Mouse (Mus musculus) MEL (cell line): ENCODE data around the gene Aak1. TPM values are rescaled to one million over a fixed set of nuclear protein-coding genes. Genes with fewer than 3 reads are reported as not detected.

ENCODE experiments used
- DNase-seq: peaks from one replicate; pipeline ENCODE4 v3.0.0; 2011; ENCODE audit warnings: low read depth, low spot score
- H3K27ac ChIP-seq: 2 replicates; pipeline ENCODE4 v1.5.1; 2012; ENCODE audit warnings: low read depth, mild to moderate bottlenecking, control low read depth, low read length, moderate library complexity; ENCODE audit not compliant: control insufficient read depth
- H3K27me3 ChIP-seq, 2 experiments: fragments of 150-350 bp in 1 of 2; sonication (generic) in 1 of 2; 2 replicates each; pipeline ENCODE4 v1.6.1; 2012; ENCODE audit warnings: low read length in 2 of 2, mild to moderate bottlenecking in 2 of 2, improper control_type of control experiment in 1 of 2, moderate library complexity in 1 of 2; ENCODE audit not compliant: insufficient read depth in 2 of 2, control insufficient read depth in 1 of 2
- H3K36me3 ChIP-seq, 2 experiments: 2 replicates each; pipeline ENCODE4 v1.6.1; 2012 to 2014; ENCODE audit warnings: low read length in 2 of 2, improper control_type of control experiment in 1 of 2, inconsistent platforms in 1 of 2, mild to moderate bottlenecking in 1 of 2; ENCODE audit not compliant: insufficient read depth in 2 of 2, control insufficient read depth in 1 of 2
- H3K4me1 ChIP-seq, 2 experiments: fragments of 150-350 bp in 1 of 2; sonication (generic) in 1 of 2; 2 replicates each; pipeline ENCODE4 v1.6.1; 2012; ENCODE audit warnings: low read length in 2 of 2, improper control_type of control experiment in 1 of 2, mild to moderate bottlenecking in 1 of 2; ENCODE audit not compliant: insufficient read depth in 2 of 2, control insufficient read depth in 1 of 2
- H3K4me3 ChIP-seq, 2 experiments: fragments of 150-350 bp in 1 of 2; sonication (generic) in 1 of 2; 2 replicates each; pipeline ENCODE4 v1.5.1; 2012; ENCODE audit warnings: low read depth in 2 of 2, low read length in 2 of 2, mild to moderate bottlenecking in 2 of 2, moderate library complexity in 2 of 2, control low read depth in 1 of 2, improper control_type of control experiment in 1 of 2; ENCODE audit not compliant: control insufficient read depth in 1 of 2, insufficient read depth in 1 of 2
- H3K79me2 ChIP-seq: 2 replicates; pipeline ENCODE4 v1.6.1; 2012; ENCODE audit warnings: mild to moderate bottlenecking, low read length, moderate library complexity; ENCODE audit not compliant: control insufficient read depth, poor library complexity, insufficient read depth
- H3K9ac ChIP-seq: 2 replicates; pipeline ENCODE4 v1.6.1; 2012; ENCODE audit warnings: low read depth, mild to moderate bottlenecking, control low read depth, low read length, moderate library complexity; ENCODE audit not compliant: control insufficient read depth, poor library complexity, severe bottlenecking
- H3K9me3 ChIP-seq: fragments of 150-350 bp; sonication (generic); replicated peaks from 2 replicates; pipeline ENCODE4 v1.6.1; 2012; ENCODE audit warnings: mild to moderate bottlenecking, low read length, improper control_type of control experiment, moderate library complexity; ENCODE audit not compliant: insufficient read depth
- CTCF ChIP-seq, 3 experiments: IDR thresholded peaks in 2 of 3; conservative IDR thresholded peaks in 1 of 3; 2 replicates each; pipeline ENCODE4 v1.5.1; 2011 to 2012; ENCODE audit warnings: low read length in 3 of 3, low read depth in 2 of 3, mild to moderate bottlenecking in 2 of 3, improper control_type of control experiment in 1 of 3, inconsistent platforms in 1 of 3, mixed read lengths in 1 of 3, moderate library complexity in 1 of 3; ENCODE audit not compliant: control insufficient read depth in 1 of 3, insufficient read depth in 1 of 3, poor library complexity in 1 of 3, severe bottlenecking in 1 of 3
- E2F4 ChIP-seq: IDR thresholded peaks from 2 replicates; pipeline ENCODE4 v1.6.1; 2011; ENCODE audit warnings: low read depth, low read length, improper control_type of control experiment, borderline replicate concordance
- EP300 ChIP-seq, 2 experiments: IDR thresholded peaks; 2 replicates each; pipeline ENCODE4 v1.6.1; 2011; ENCODE audit warnings: improper control_type of control experiment in 2 of 2, low read length in 2 of 2, low read depth in 1 of 2, mild to moderate bottlenecking in 1 of 2
- GATA1 ChIP-seq: IDR thresholded peaks from 2 replicates; pipeline ENCODE4 v1.6.1; 2011; ENCODE audit warnings: low read depth, low read length, improper control_type of control experiment
- JUND ChIP-seq: IDR thresholded peaks from 2 replicates; pipeline ENCODE4 v1.6.1; 2011; ENCODE audit warnings: low read depth, mild to moderate bottlenecking, improper control_type of control experiment, low read length
- MXI1 ChIP-seq: IDR thresholded peaks from 2 replicates; pipeline ENCODE4 v1.6.1; 2011; ENCODE audit warnings: mild to moderate bottlenecking, low read depth, low read length, improper control_type of control experiment
- MYB ChIP-seq: IDR thresholded peaks from 2 replicates; pipeline ENCODE4 v1.6.1; 2011; ENCODE audit warnings: mild to moderate bottlenecking, low read depth, low read length, improper control_type of control experiment
- MYC ChIP-seq: IDR thresholded peaks from 2 replicates; pipeline ENCODE4 v1.6.1; 2011; ENCODE audit warnings: low read depth, mild to moderate bottlenecking, low read length, improper control_type of control experiment, moderate library complexity
- POLR2A ChIP-seq, 2 experiments: IDR thresholded peaks; 2 replicates each; pipeline ENCODE4 v1.6.1; 2011 to 2012; ENCODE audit warnings: low read length in 2 of 2, mild to moderate bottlenecking in 2 of 2, control low read depth in 1 of 2, improper control_type of control experiment in 1 of 2, low read depth in 1 of 2, moderate library complexity in 1 of 2; ENCODE audit not compliant: control insufficient read depth in 1 of 2, insufficient read depth in 1 of 2, poor library complexity in 1 of 2
- POLR2AphosphoS2 ChIP-seq: IDR thresholded peaks from 2 replicates; pipeline ENCODE4 v1.6.1; 2011; ENCODE audit warnings: low read length, improper control_type of control experiment
- RCOR1 ChIP-seq: IDR thresholded peaks from 2 replicates; pipeline ENCODE4 v1.6.1; 2012; ENCODE audit warnings: low read depth, mild to moderate bottlenecking, inconsistent platforms, low read length, improper control_type of control experiment
- TAL1 ChIP-seq: IDR thresholded peaks from 2 replicates; pipeline ENCODE4 v1.6.1; 2012; ENCODE audit warnings: mild to moderate bottlenecking, inconsistent platforms, low read length, moderate library complexity, mixed read lengths
- TBP ChIP-seq: IDR thresholded peaks from 2 replicates; pipeline ENCODE4 v1.8.0; 2011; ENCODE audit warnings: low read depth, low read length, improper control_type of control experiment
- USF2 ChIP-seq, 2 experiments: IDR thresholded peaks; 2 replicates each; pipeline ENCODE4 v1.6.1; 2011 to 2012; ENCODE audit warnings: improper control_type of control experiment in 2 of 2, low read length in 2 of 2, borderline replicate concordance in 1 of 2, inconsistent platforms in 1 of 2, low read depth in 1 of 2, mild to moderate bottlenecking in 1 of 2; ENCODE audit not compliant: insufficient read depth in 1 of 2
- polyA plus RNA-seq, 2 experiments: library from polyadenylated mRNA; stranded (reverse) in 1 of 2; unstranded in 1 of 2; fragments of >175 nt in 1 of 2; fragments of >200 nt in 1 of 2; gene quantifications; 2 replicates each; pipeline versions ENCODE4 v1.2.1 to v1.2.4; 2012; ENCODE audit warnings: low replicate concordance in 2 of 2, low read depth in 1 of 2; ENCODE audit not compliant: insufficient read length in 2 of 2, insufficient read depth in 1 of 2, missing spikeins in 1 of 2
- total RNA-seq: library from RNA; depleted of rRNA; stranded (reverse); fragments of 300-350 nt; gene quantifications from 2 replicates; pipeline ENCODE4 v1.2.3, GENCODE M21; 2012

Gene Aak1
- total and polyA plus RNA-seq, 3 experiments, result 6.4 to 353 (median 25.4) TPM

DNA sequence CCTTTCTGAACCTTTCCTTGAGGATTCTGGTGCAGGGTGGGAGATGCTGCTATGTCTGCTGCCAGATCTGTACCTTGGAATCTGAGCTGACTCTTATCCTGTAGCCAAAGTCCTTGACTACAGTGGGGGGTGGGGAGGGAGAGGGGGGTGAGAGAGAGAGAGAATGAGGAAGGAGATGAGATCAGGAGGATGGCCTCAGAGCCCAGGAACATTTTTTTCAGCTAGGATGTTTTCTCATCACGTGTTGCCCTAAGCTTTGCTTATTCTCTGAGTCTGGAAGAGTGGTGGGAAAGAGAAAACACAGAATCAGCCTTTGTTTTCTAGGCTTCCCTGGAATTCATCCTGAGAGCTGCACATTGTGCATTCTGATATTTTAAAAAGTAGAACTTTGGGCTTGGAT is 2.2 kb downstream of the Aak1 start (continued):
- TF ChIP-seq E2F4, result no peak

DNA sequence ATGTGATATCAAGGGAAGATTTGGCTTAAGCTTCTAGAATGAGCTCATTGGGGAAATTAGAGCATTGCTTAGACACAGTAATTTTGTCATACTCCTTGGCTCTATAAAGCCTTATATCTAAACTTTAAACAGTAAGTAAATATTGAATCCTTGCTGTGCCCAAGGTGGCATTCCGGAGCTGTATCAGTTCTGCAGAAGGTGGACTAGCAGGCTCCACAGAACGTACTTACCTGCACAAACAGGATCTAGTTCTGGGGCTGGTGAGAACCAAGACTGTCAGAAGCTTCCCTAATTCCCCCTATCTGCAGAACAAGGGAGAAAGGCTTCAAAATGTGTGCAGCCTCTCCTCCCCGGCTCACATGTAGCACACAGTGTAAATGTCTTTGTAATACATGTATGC is 4.6 kb downstream of the Aak1 start:
- peaks cover 10 to 23% of the 10 kb centered on the region in 2 experiments for H3K4me1 ChIP-seq
- TF ChIP-seq POLR2A (IDR thresholded peaks at IDR 0.05; ENCODE audit: control insufficient read depth in 1 of 2, insufficient read depth in 1 of 2, low read depth in 1 of 2, low read length in 2 of 2, poor library complexity in 1 of 2), result no peak
- TF ChIP-seq TBP, result no peak
- TF ChIP-seq JUND, result no peak
- TF ChIP-seq GATA1, result no peak
- TF ChIP-seq RCOR1, result no peak
- no peak for TF ChIP-seq EP300 (IDR thresholded peaks at IDR 0.05; ENCODE audit: low read depth in 1 of 2, low read length in 2 of 2)
- TF ChIP-seq MYB, result no peak
- no peak for TF ChIP-seq POLR2AphosphoS2
- TF ChIP-seq MXI1, result no peak
- no peak for TF ChIP-seq MYC
- TF ChIP-seq, all 39 proteins: peak for 0
- no peak for DNase-seq
- peaks cover 40% of the 10 kb centered on the region for H3K79me2 ChIP-seq
- H3K9me3 ChIP-seq, result no peaks in the 10 kb centered on the region
- H3K27me3 ChIP-seq, result no peaks in the 10 kb centered on the region
- no peak overlapping the region for H3K4me3 ChIP-seq
- H3K36me3 ChIP-seq, result peaks cover 2 to 30% of the 10 kb centered on the region in 2 experiments; a peak in 3 of 4 replicates
- H3K9ac ChIP-seq, result no peak overlapping the region
- no peak overlapping the region for H3K27ac ChIP-seq

DNA sequence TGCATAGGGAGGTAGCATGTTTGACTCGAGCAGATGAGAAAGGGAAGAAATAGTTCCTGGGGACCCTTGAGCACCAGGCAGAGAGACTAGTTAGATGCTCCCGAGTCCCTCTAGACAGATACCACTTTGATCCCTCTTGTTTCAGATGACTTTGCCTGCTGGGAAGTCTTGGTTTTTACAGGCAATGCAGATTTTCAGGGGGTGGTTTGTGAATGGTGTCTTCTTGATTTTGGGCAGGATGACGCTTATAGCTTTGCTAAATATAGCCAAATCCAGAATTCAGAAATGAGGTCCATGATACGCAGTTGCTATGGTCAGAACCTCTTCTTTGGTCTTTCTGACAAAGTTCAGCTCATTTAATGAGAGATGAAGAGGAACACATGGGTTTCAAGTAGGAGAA is 5.6 kb downstream of the Aak1 start:
- no peak for TF ChIP-seq USF2 (IDR thresholded peaks at IDR 0.05; ENCODE audit: borderline replicate concordance in 1 of 2, insufficient read depth in 1 of 2, low read depth in 1 of 2, low read length in 2 of 2)
- TF ChIP-seq, all 39 proteins: peak for 0
- no peak for DNase-seq
- Histone ChIP-seq H3K4me3 (no peak overlapping the region), H3K27ac (no peak overlapping the region), H3K9me3 (no peaks in the 10 kb centered on the region), H3K79me2 (peaks cover 34% of the 10 kb centered on the region), H3K9ac (no peak overlapping the region), H3K27me3 (no peaks in the 10 kb centered on the region), H3K4me1 (peaks cover 10 to 23% of the 10 kb centered on the region in 2 experiments), H3K36me3 (peaks cover 4 to 30% of the 10 kb centered on the region in 2 experiments; a peak in 3 of 4 replicates)

DNA sequence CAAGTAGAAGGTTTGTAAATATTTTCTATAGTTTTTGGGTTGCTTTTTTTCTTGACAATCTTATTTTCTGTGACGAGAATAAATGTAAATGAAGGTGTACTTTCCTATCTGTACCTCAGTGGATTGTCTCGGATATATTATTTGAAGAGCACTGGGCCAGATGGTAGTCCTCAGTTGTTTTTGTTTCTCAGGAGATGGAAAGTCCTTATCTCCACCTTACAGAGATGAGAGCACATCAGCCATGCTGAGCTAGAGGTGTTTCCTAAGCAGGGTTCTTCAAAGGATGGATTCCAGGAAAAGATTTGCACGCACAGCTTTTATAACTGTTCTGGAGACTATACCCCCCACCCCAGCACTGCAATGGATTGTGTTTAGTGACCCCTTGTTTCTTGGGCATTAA is 9.3 kb downstream of the Aak1 start:
- Histone ChIP-seq H3K27me3 (no peaks in the 10 kb centered on the region), H3K79me2 (peaks cover 13% of the 10 kb centered on the region), H3K9ac (no peak overlapping the region), H3K27ac (no peak overlapping the region), H3K4me3 (no peak overlapping the region), H3K4me1 (peaks cover 0 to 1% of the 10 kb centered on the region in 2 experiments; a peak in 1 of 4 replicates), H3K9me3 (no peaks in the 10 kb centered on the region), H3K36me3 (peaks cover 3 to 14% of the 10 kb centered on the region in 2 experiments)
- no peak for DNase-seq
- TF ChIP-seq TAL1 (0 out of 2 replicates have a peak, but pooled peaks have one; percentile 18), CTCF (IDR thresholded peaks at IDR 0.05 in 2 of 3, conservative IDR thresholded peaks at IDR 0.05 in 1 of 3; ENCODE audit: control insufficient read depth in 1 of 3, insufficient read depth in 1 of 3, low read depth in 2 of 3, low read length in 3 of 3, poor library complexity in 1 of 3, severe bottlenecking in 1 of 3) (no peak)
